In the genomic region with DNA sequence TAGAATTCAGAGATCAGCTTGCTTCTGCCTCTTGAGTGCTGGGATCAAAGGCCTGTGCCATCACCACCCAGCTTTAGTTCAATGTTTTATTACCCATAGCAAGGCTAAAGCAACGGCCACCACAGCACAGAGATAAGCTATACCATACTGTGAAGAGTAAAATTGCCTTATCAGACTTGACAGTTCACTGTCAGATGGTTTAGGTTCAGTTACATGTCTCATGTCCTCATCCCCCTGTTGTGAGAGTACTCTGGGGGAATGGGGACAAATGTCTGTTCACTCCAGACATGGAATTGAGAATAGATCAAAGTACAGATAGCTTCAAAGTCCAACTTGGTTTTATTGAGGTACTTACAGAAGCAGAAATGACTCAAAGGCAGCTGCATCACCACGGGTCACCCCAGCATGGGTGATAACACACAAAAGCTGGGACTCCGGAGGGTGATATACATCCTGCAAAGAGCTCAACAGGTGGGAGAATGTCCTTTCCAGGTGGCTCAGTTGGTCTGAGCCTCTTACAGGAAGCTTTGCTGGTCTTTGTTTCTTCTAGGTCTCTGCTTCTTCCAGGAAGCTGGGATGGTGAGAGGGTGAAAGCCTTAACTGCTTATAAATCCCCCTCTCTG, we compare ENCODE assay signal across 1 mouse cellular context.
TF ChIP-seq lines count a peak whose summit lies in the region.

No protein-coding gene starts in this region.

TF ChIP-seq in MEL, 35 proteins besides CTCF, POLR2A, EP300 and RAD21:
- TF ChIP-seq ZKSCAN1 (IDR thresholded peaks at IDR 0.05; ENCODE audit: low read depth, low read length) (no peak), MAX (IDR thresholded peaks at IDR 0.05; ENCODE audit: low read length) (peak; percentile 61; the same call in 1 of the 2 replicates), NELFE (IDR thresholded peaks at IDR 0.05; ENCODE audit: low read depth, low read length) (peak; percentile 34; the same call in 1 of the 2 replicates), JUND (IDR thresholded peaks at IDR 0.05; ENCODE audit: low read depth, low read length) (no peak), UBTF (IDR thresholded peaks at IDR 0.05; ENCODE audit: borderline replicate concordance, insufficient read depth, low read depth, low read length) (no peak), TBP (IDR thresholded peaks at IDR 0.05; ENCODE audit: low read depth, low read length) (no peak; the same call in 1 of the 2 replicates), BHLHE40 (IDR thresholded peaks at IDR 0.05; ENCODE audit: borderline replicate concordance, low read depth, low read length) (no peak), SIN3A (IDR thresholded peaks at IDR 0.05; ENCODE audit: low read length) (peak; percentile 91), MXI1 (IDR thresholded peaks at IDR 0.05; ENCODE audit: low read depth, low read length) (peak; percentile 62; the same call in 1 of the 2 replicates), USF1 (IDR thresholded peaks at IDR 0.05; ENCODE audit: low read depth, low read length) (no peak), E2F4 (IDR thresholded peaks at IDR 0.05; ENCODE audit: borderline replicate concordance, low read depth, low read length) (no peak), ZC3H11A (IDR thresholded peaks at IDR 0.05; ENCODE audit: low read depth, low read length) (no peak), ETS1 (IDR thresholded peaks at IDR 0.05; ENCODE audit: low read depth, low read length) (peak; percentile 94), TAL1 (IDR thresholded peaks at IDR 0.05; ENCODE audit: low read length) (peak; percentile 58), SMC3 (IDR thresholded peaks at IDR 0.05; ENCODE audit: low read depth, low read length) (no peak), ZNF384 (IDR thresholded peaks at IDR 0.05; ENCODE audit: low read depth, low read length) (no peak), CHD1 (IDR thresholded peaks at IDR 0.05; ENCODE audit: low read depth, low read length) (0 out of 2 replicates have a peak, but pooled peaks have one; percentile 55), POLR2AphosphoS5 (IDR thresholded peaks at IDR 0.05; ENCODE audit: borderline replicate concordance, low read depth, low read length) (no peak), MEF2A (IDR thresholded peaks at IDR 0.05; ENCODE audit: extremely low read depth, insufficient replicate concordance, low read depth, low read length, poor library complexity, severe bottlenecking) (no peak), POLR2AphosphoS2 (IDR thresholded peaks at IDR 0.05; ENCODE audit: low read length) (peak; percentile 16; the same call in 1 of the 2 replicates), ZMIZ1 (IDR thresholded peaks at IDR 0.05; ENCODE audit: low read depth, low read length) (no peak), MAZ (IDR thresholded peaks at IDR 0.05; ENCODE audit: low read depth, low read length) (no peak), USF2 (IDR thresholded peaks at IDR 0.05; ENCODE audit: borderline replicate concordance in 1 of 2, insufficient read depth in 1 of 2, low read depth in 1 of 2, low read length in 2 of 2) (no peak), GATA1 (IDR thresholded peaks at IDR 0.05; ENCODE audit: low read depth, low read length) (peak; percentile 95), NRF1 (IDR thresholded peaks at IDR 0.05; ENCODE audit: insufficient read depth, low read depth, low read length, poor library complexity, severe bottlenecking) (no peak), MAFK (IDR thresholded peaks at IDR 0.05; ENCODE audit: borderline replicate concordance, low read depth, low read length) (no peak), KAT2A (conservative IDR thresholded peaks at IDR 0.05; ENCODE audit: low read depth, low read length) (no peak), MYC (IDR thresholded peaks at IDR 0.05; ENCODE audit: low read depth, low read length) (no peak), RCOR1 (IDR thresholded peaks at IDR 0.05; ENCODE audit: low read depth, low read length) (peak; percentile 34), ELF1 (IDR thresholded peaks at IDR 0.05; ENCODE audit: low read depth, low read length) (no peak), CHD2 (IDR thresholded peaks at IDR 0.05; ENCODE audit: low read length) (no peak), TCF12 (IDR thresholded peaks at IDR 0.05; ENCODE audit: low read depth, low read length) (peak; percentile 89), GABPA (IDR thresholded peaks at IDR 0.05; ENCODE audit: low read depth, low read length) (no peak), MYB (IDR thresholded peaks at IDR 0.05; ENCODE audit: low read depth, low read length) (peak; percentile 91), HCFC1 (IDR thresholded peaks at IDR 0.05; ENCODE audit: low read depth, low read length) (peak; percentile 50; the same call in 1 of the 2 replicates)
